Mouse (Mus musculus) lung, postnatal 0 days (tissue): ENCODE data around the gene Inca1. TPM values are rescaled to one million over a fixed set of nuclear protein-coding genes. Genes with fewer than 3 reads are reported as not detected.
A peak's percentile ranks its signal among the peaks of the same experiment; 100 is the strongest.

Experiments used
- ATAC-seq: fragments of 200-750 bp; cut with Nextera tagmentation; 2 replicates; pipeline ENCODE4 v1.8.0; 2017; ENCODE audit warnings: moderate library complexity
- DNase-seq: peaks from one replicate; pipeline ENCODE4 v3.0.0-alpha.2; 2016; ENCODE audit warnings: low spot score
- H3K27ac ChIP-seq: fragments of 300-500 bp; sonication (generic); 2 replicates; pipeline ENCODE4 v1.5.1; 2014; ENCODE audit warnings: antibody characterized with exemption, mild to moderate bottlenecking, low read length, mixed read lengths
- H3K27me3 ChIP-seq: fragments of 300-500 bp; sonication (generic); replicated peaks from 2 replicates; pipeline ENCODE4 v1.6.1; 2014; ENCODE audit warnings: low read length, mixed read lengths; ENCODE audit not compliant: insufficient read depth
- H3K36me3 ChIP-seq: fragments of 300-500 bp; sonication (generic); 2 replicates; pipeline ENCODE4 v1.6.1; 2014; ENCODE audit warnings: low read length, mixed read lengths; ENCODE audit not compliant: insufficient read depth
- H3K4me1 ChIP-seq: fragments of 300-500 bp; sonication (generic); 2 replicates; pipeline ENCODE4 v1.6.1; 2014; ENCODE audit warnings: antibody characterized with exemption, low read depth, low read length, mixed read lengths; ENCODE audit not compliant: insufficient read depth
- H3K4me2 ChIP-seq: fragments of 300-500 bp; sonication (generic); replicated peaks from 2 replicates; pipeline ENCODE4 v1.6.1; 2014; ENCODE audit warnings: low read depth, mild to moderate bottlenecking, low read length, moderate library complexity, mixed read lengths
- H3K4me3 ChIP-seq: fragments of 300-500 bp; sonication (generic); 2 replicates; pipeline ENCODE4 v1.5.1; 2014; ENCODE audit warnings: low read depth, low read length
- H3K9ac ChIP-seq: fragments of 300-500 bp; sonication (generic); replicated peaks from 2 replicates; pipeline ENCODE4 v1.6.1; 2014; ENCODE audit warnings: low read depth, mild to moderate bottlenecking
- H3K9me3 ChIP-seq: fragments of 300-500 bp; sonication (generic); 2 replicates; pipeline ENCODE4 v1.6.1; 2016; ENCODE audit warnings: low read length, mixed read lengths
- CTCF ChIP-seq: IDR thresholded peaks from 2 replicates; pipeline ENCODE4 v1.5.1; 2016; ENCODE audit warnings: antibody characterized with exemption, mild to moderate bottlenecking
- EP300 ChIP-seq: IDR thresholded peaks from 2 replicates; pipeline ENCODE4 v1.6.1; 2016; ENCODE audit warnings: antibody characterized with exemption, mild to moderate bottlenecking, control low read depth
- WGBS: fragments of 180-500 bp; shearing (Covaris S2); extraction: QIAGEN DNeasy Blood & Tissue Kit; methylation state at CpG from one replicate; pipeline ENCODE4 v1.1.7; 2014; 5-methylcytosine and 5-hydroxymethylcytosine counted together
- polyA plus RNA-seq: library from polyadenylated mRNA; unstranded; fragments of >200 nt; fragmentation: Nextera tagmentation; extraction: Ambion mirVana; gene quantifications from 2 replicates; pipeline ENCODE4 v1.2.1, GENCODE M21; 2015

Inca1 gene
- polyA plus RNA-seq, 1 experiment from 2014 or later = 2.4 TPM

DNA sequence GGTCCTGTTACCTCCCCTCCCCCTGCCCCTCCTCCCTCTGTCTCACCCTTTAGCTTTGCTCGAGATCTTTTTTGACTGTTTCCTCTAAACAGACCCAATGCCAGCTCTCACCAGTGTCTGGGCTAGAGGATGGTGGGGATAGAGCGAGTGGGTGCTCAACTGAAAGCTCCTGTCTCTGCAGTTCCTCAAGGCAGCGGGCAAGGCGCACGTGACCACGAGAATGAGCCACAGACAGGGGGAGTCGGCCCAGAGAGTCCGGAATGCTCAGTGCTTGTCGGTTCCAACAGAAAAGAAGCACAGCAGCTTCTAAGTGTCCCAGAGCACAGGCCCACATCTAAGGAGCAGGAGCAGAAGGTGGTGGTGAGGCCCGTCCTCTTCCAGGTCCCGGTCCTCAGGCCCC is 25.5 kb downstream of the Inca1 start:
- Histone ChIP-seq H3K4me1 (no peaks in the 10 kb centered on the region; the same call in 1 of the 2 replicates), H3K36me3 (peaks cover 19% of the 10 kb centered on the region; the same call in 1 of the 2 replicates), H3K9me3 (no peaks in the 10 kb centered on the region), H3K4me3 (no peak overlapping the region), H3K27ac (no peak overlapping the region), H3K27me3 (no peaks in the 10 kb centered on the region), H3K9ac (no peak overlapping the region), H3K4me2 (no peak overlapping the region)
- DNase-seq (no peak), ATAC-seq (no peak)
- 68% methylated on average over 11 of the region's 11 CpGs for WGBS
- no peak for TF ChIP-seq EP300
- TF ChIP-seq CTCF = no peak

DNA sequence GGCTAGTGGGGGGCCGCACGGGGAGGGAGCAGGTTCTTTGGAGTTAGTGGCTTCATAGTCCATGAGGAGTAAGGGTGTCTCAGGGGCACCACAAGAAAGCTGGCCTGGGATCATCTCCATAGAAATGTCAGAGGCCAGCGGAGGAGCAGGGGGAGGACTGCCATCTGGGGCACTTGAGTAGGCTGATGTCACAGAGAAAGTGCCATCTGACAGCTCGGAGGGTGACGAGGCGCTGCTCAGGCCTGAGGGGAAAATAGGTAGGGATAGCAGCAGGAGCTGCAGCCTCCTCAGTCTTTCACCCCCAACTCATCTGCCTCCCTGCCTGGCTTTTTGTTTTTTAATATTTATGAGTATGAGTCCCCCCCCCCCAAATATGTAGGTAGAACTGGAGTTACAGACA is 25.9 kb downstream of the Inca1 start:
- H3K4me3 ChIP-seq = no peak overlapping the region
- no peak for ATAC-seq
- WGBS = 85% methylated on average over 6 of the region's 6 CpGs
- H3K36me3 ChIP-seq = peaks cover 14% of the 10 kb centered on the region; the same call in 1 of the 2 replicates
- TF ChIP-seq CTCF (no peak), EP300 (no peak)
- H3K4me1 ChIP-seq = no peaks in the 10 kb centered on the region; the same call in 1 of the 2 replicates
- H3K4me2 ChIP-seq = no peak overlapping the region
- H3K9ac ChIP-seq = no peak overlapping the region
- H3K27ac ChIP-seq = no peak overlapping the region
- H3K9me3 ChIP-seq = no peaks in the 10 kb centered on the region
- DNase-seq = no peak
- no peaks in the 10 kb centered on the region for H3K27me3 ChIP-seq

DNA sequence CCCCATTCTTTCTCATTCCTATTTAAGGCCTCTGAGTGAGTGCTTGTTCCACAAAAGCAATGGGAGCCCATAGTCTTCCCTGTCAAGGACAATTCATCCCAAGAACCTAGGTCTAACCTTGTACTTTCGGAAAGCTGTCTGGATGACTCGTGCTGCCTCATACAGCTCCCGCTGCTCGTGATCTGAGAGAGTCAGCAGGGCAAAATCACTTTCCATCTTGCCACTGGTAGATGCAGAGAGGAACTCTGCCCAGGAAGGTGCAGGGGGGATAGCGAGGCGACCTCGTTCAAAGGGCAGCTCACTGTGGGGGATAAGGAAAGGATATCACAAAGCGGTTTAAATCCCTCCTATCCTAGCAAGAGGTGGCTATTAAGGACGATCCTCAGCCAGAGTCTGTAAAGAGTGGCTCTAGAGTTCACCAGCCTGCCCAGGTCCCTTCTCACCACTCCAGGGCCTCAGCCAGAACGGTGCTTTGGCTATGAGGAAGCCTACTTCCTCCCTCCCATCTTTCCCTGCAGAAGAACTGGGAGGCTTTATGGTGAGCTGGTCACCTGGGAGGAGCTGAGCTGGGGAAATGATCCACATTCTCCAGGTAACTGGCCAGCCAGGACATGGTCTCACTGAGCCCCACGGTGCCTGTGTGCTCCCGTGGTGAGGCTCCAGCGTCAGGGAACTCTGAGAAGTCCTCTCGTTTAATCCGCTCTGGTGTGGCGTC is 28.5 kb downstream of the Inca1 start:
- Histone ChIP-seq H3K36me3 (peaks cover 13% of the 10 kb centered on the region; the same call in 1 of the 2 replicates), H3K9me3 (no peaks in the 10 kb centered on the region), H3K4me3 (no peak overlapping the region), H3K4me2 (no peak overlapping the region), H3K27me3 (no peaks in the 10 kb centered on the region), H3K9ac (no peak overlapping the region), H3K4me1 (no peaks in the 10 kb centered on the region; the same call in 1 of the 2 replicates), H3K27ac (no peak overlapping the region)
- ATAC-seq = no peak
- WGBS = 87% methylated on average over 16 of the region's 16 CpGs
- DNase-seq = no peak
- TF ChIP-seq EP300 = no peak
- TF ChIP-seq CTCF = no peak

DNA sequence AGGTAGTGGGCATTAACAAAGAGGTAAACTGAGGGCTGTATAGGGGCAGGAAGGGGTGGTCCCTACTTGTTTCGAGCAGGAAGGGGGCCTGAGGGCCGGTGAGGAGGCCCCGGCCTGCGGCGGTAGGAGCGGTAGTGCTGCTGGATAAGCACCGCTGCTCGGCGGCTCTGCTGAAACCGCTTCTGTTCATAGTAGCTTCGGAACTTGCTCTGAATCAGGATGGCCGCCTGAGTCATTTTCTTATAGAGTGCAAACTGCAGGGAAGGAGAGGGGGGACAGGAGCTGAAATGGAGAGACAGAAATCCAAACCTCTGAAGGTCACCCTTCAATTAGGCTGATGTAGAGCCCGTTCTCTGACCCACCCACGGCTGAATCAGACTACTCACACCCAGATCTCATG is 29.5 kb downstream of the Inca1 start:
- WGBS = 32% methylated on average over 14 of the region's 14 CpGs
- peak; percentile 9 for DNase-seq
- no peaks in the 10 kb centered on the region for H3K27me3 ChIP-seq
- no peaks in the 10 kb centered on the region for H3K9me3 ChIP-seq
- peak overlapping the region; percentile 65; the same call in 1 of the 2 replicates for H3K4me3 ChIP-seq
- peak overlapping the region; percentile 94; the same call in 1 of the 2 replicates for H3K27ac ChIP-seq
- no peak for ATAC-seq
- TF ChIP-seq CTCF (no peak), EP300 (no peak)
- H3K4me1 ChIP-seq = no peaks in the 10 kb centered on the region; the same call in 1 of the 2 replicates
- no peak overlapping the region for H3K9ac ChIP-seq
- peaks cover 8% of the 10 kb centered on the region; the same call in 1 of the 2 replicates for H3K36me3 ChIP-seq
- peak overlapping the region; percentile 97 for H3K4me2 ChIP-seq

- H3K27me3 ChIP-seq = no peaks in the 10 kb centered on the region
- peak; percentile 61 for TF ChIP-seq CTCF
- no peak for TF ChIP-seq EP300
- peak overlapping the region; percentile 65 for H3K4me3 ChIP-seq
- WGBS = under 1% methylated on average over 28 of the region's 31 CpGs
- H3K9me3 ChIP-seq = no peaks in the 10 kb centered on the region
- peaks cover 14% of the 10 kb centered on the region; the same call in 1 of the 2 replicates for H3K36me3 ChIP-seq
- DNase-seq (peak; percentile 86), ATAC-seq (peak; percentile 3)
- peak overlapping the region; percentile 97 for H3K4me2 ChIP-seq
- H3K4me1 ChIP-seq = no peaks in the 10 kb centered on the region; the same call in 1 of the 2 replicates
- H3K9ac ChIP-seq = peak overlapping the region; percentile 68
- H3K27ac ChIP-seq = peak overlapping the region; percentile 94
These were observed 30.2 kb downstream of the Inca1 start for GRCm38 (mm10) chr11:70669582-70670345.

- Histone ChIP-seq H3K36me3 (peaks cover 16% of the 10 kb centered on the region; the same call in 1 of the 2 replicates), H3K4me1 (no peaks in the 10 kb centered on the region; the same call in 1 of the 2 replicates), H3K27ac (peak within 1 kb of the TSS; percentile 94), H3K4me3 (peak within 1 kb of the TSS; percentile 65), H3K9ac (peak within 1 kb of the TSS; percentile 68), H3K4me2 (peak within 1 kb of the TSS; percentile 97), H3K27me3 (no peaks in the 10 kb centered on the region), H3K9me3 (no peaks in the 10 kb centered on the region)
- under 1% methylated on average over 44 of the region's 44 CpGs for WGBS
- peak; percentile 17 for TF ChIP-seq EP300
- 0 out of 2 replicates have a peak, but pooled peaks have one; percentile 7 for TF ChIP-seq CTCF
- peak; percentile 95 for ATAC-seq
- peak; percentile 100 for DNase-seq
These were observed 31.0 kb downstream of the Inca1 start, which contains the start of gene Spag7 for GRCm38 (mm10) chr11:70668771-70669505. Gene Spag7, minus strand, starts transcription at chr11:70669416.
